Mouse (Mus musculus) stomach, embryonic 14.5 days (tissue): Measurements from ENCODE around the gene Nek6. TPM values are rescaled to one million over a fixed set of nuclear protein-coding genes. Genes with fewer than 3 reads are reported as not detected.

Experiments used
- ATAC-seq: fragments of 200-750 bp; cut with Nextera tagmentation; 2 replicates; pipeline ENCODE4 v1.8.0; 2017; ENCODE audit warnings: low read depth, moderate TSS enrichment; ENCODE audit not compliant: insufficient number of reproducible peaks, insufficient read depth, low FRiP score
- H3K27ac ChIP-seq: fragments of 300-500 bp; sonication (generic); 2 replicates; pipeline ENCODE4 v1.5.1; 2014; ENCODE audit warnings: mild to moderate bottlenecking, low read length, moderate library complexity, mixed read lengths
- H3K27me3 ChIP-seq: fragments of 300-500 bp; sonication (generic); 2 replicates; pipeline ENCODE4 v1.6.1; 2014; ENCODE audit warnings: low read length, control low read depth, mixed read lengths; ENCODE audit not compliant: control insufficient read depth, insufficient read depth
- H3K36me3 ChIP-seq: fragments of 300-500 bp; sonication (generic); 2 replicates; pipeline ENCODE4 v1.6.1; 2014; ENCODE audit warnings: mild to moderate bottlenecking, control low read depth, low read length, moderate library complexity, mixed read lengths; ENCODE audit not compliant: control insufficient read depth, insufficient read depth
- H3K4me1 ChIP-seq: fragments of 300-500 bp; sonication (generic); 2 replicates; pipeline ENCODE4 v1.6.1; 2014; ENCODE audit warnings: low read length, control low read depth, mixed read lengths; ENCODE audit not compliant: control insufficient read depth, insufficient read depth
- H3K4me2 ChIP-seq: fragments of 300-500 bp; sonication (generic); replicated peaks from 2 replicates; pipeline ENCODE4 v1.6.1; 2014; ENCODE audit warnings: low read depth, low read length, control low read depth
- H3K4me3 ChIP-seq: fragments of 300-500 bp; sonication (generic); 2 replicates; pipeline ENCODE4 v1.5.1; 2014; ENCODE audit warnings: low read depth, low read length, control low read depth
- H3K9ac ChIP-seq: fragments of 300-500 bp; sonication (generic); replicated peaks from 2 replicates; pipeline ENCODE4 v1.6.1; 2014; ENCODE audit warnings: low read depth, mild to moderate bottlenecking, control low read depth, low read length, moderate library complexity, mixed read lengths
- H3K9me3 ChIP-seq: fragments of 300-500 bp; sonication (generic); 2 replicates; pipeline ENCODE4 v1.6.1; 2016; ENCODE audit warnings: low read depth, low read length, control low read depth; ENCODE audit not compliant: control insufficient read depth
- WGBS: fragments of 180-500 bp; shearing (Covaris S2); extraction: QIAGEN DNeasy Blood & Tissue Kit; methylation state at CpG from one replicate; pipeline ENCODE4 v1.1.7; 2014; 5-methylcytosine and 5-hydroxymethylcytosine counted together
- polyA plus RNA-seq: library from polyadenylated mRNA; unstranded; fragments of >200 nt; fragmentation: Nextera tagmentation; extraction: Ambion mirVana; gene quantifications from 2 replicates; pipeline ENCODE4 v1.2.1, GENCODE M21; 2014

Nek6 gene
- polyA plus RNA-seq, 1 experiment from 2014 or later: 132 TPM

GRCm38 (mm10) chr2:38535521-38536220 is 24.2 kb downstream of the Nek6 start:
- ATAC-seq: no peak
- Histone ChIP-seq H3K4me1 (peaks cover 55% of the 10 kb centered on the region), H3K9me3 (no peaks in the 10 kb centered on the region), H3K4me2 (no peak overlapping the region), H3K27me3 (no peaks in the 10 kb centered on the region), H3K4me3 (no peak overlapping the region), H3K27ac (no peak overlapping the region), H3K36me3 (no peaks in the 10 kb centered on the region; the same call in 1 of the 2 replicates), H3K9ac (no peak overlapping the region)
- 48% methylated on average over 14 of the region's 14 CpGs for WGBS

GRCm38 (mm10) chr2:38536331-38536731 is 24.9 kb downstream of the Nek6 start:
- WGBS: 43% methylated on average over 8 of the region's 8 CpGs
- Histone ChIP-seq H3K9ac (no peak overlapping the region), H3K36me3 (no peaks in the 10 kb centered on the region; the same call in 1 of the 2 replicates), H3K9me3 (no peaks in the 10 kb centered on the region), H3K4me1 (peaks cover 48% of the 10 kb centered on the region), H3K4me3 (no peak overlapping the region), H3K27me3 (no peaks in the 10 kb centered on the region), H3K4me2 (no peak overlapping the region), H3K27ac (no peak overlapping the region)
- no peak for ATAC-seq

GRCm38 (mm10) chr2:38539677-38540076 is 28.2 kb downstream of the Nek6 start:
- no peaks in the 10 kb centered on the region for H3K27me3 ChIP-seq
- no peaks in the 10 kb centered on the region for H3K9me3 ChIP-seq
- no peak overlapping the region for H3K4me3 ChIP-seq
- peaks cover 47% of the 10 kb centered on the region for H3K4me1 ChIP-seq
- no peaks in the 10 kb centered on the region for H3K36me3 ChIP-seq
- no peak overlapping the region for H3K4me2 ChIP-seq
- WGBS: 93% methylated on average over 9 of the region's 9 CpGs
- no peak for ATAC-seq
- no peak overlapping the region for H3K27ac ChIP-seq
- no peak overlapping the region for H3K9ac ChIP-seq

- H3K4me2 ChIP-seq: no peak overlapping the region
- H3K4me3 ChIP-seq: no peak overlapping the region
- no peaks in the 10 kb centered on the region for H3K9me3 ChIP-seq
- no peak overlapping the region for H3K9ac ChIP-seq
- no peaks in the 10 kb centered on the region for H3K36me3 ChIP-seq
- WGBS: 86% methylated on average over 6 of the region's 6 CpGs
- peaks cover 42% of the 10 kb centered on the region for H3K4me1 ChIP-seq
- no peak overlapping the region for H3K27ac ChIP-seq
- ATAC-seq: no peak
- H3K27me3 ChIP-seq: no peaks in the 10 kb centered on the region
Measured at GRCm38 (mm10) chr2:38540666-38541065, 29.2 kb downstream of the Nek6 start.

GRCm38 (mm10) chr2:38541101-38541500 is 29.7 kb downstream of the Nek6 start:
- WGBS: 75% methylated on average over 3 of the region's 3 CpGs
- H3K4me2 ChIP-seq: no peak overlapping the region
- H3K4me3 ChIP-seq: no peak overlapping the region
- H3K27ac ChIP-seq: no peak overlapping the region
- no peak overlapping the region for H3K9ac ChIP-seq
- H3K9me3 ChIP-seq: no peaks in the 10 kb centered on the region
- H3K27me3 ChIP-seq: no peaks in the 10 kb centered on the region
- ATAC-seq: no peak
- no peaks in the 10 kb centered on the region for H3K36me3 ChIP-seq
- peaks cover 41% of the 10 kb centered on the region for H3K4me1 ChIP-seq

GRCm38 (mm10) chr2:38541570-38541969 is 30.1 kb downstream of the Nek6 start:
- Histone ChIP-seq H3K4me1 (peaks cover 39% of the 10 kb centered on the region), H3K4me3 (no peak overlapping the region), H3K4me2 (no peak overlapping the region), H3K36me3 (no peaks in the 10 kb centered on the region), H3K9me3 (no peaks in the 10 kb centered on the region), H3K27me3 (no peaks in the 10 kb centered on the region), H3K9ac (no peak overlapping the region), H3K27ac (no peak overlapping the region)
- ATAC-seq: no peak
- 86% methylated on average over 1 of the region's 1 CpGs for WGBS

GRCm38 (mm10) chr2:38542366-38542765 is 30.9 kb downstream of the Nek6 start:
- WGBS: 32% methylated on average over 1 of the region's 1 CpGs
- H3K36me3 ChIP-seq: no peaks in the 10 kb centered on the region
- no peaks in the 10 kb centered on the region for H3K27me3 ChIP-seq
- H3K4me3 ChIP-seq: no peak overlapping the region
- H3K4me1 ChIP-seq: peaks cover 32% of the 10 kb centered on the region
- no peak overlapping the region for H3K4me2 ChIP-seq
- no peaks in the 10 kb centered on the region for H3K9me3 ChIP-seq
- no peak for ATAC-seq
- H3K27ac ChIP-seq: no peak overlapping the region
- H3K9ac ChIP-seq: no peak overlapping the region

- WGBS: 82% methylated on average over 2 of the region's 2 CpGs
- no peak overlapping the region for H3K4me3 ChIP-seq
- no peaks in the 10 kb centered on the region for H3K9me3 ChIP-seq
- peaks cover 26% of the 10 kb centered on the region for H3K4me1 ChIP-seq
- no peak for ATAC-seq
- no peaks in the 10 kb centered on the region for H3K27me3 ChIP-seq
- H3K4me2 ChIP-seq: no peak overlapping the region
- H3K9ac ChIP-seq: no peak overlapping the region
- H3K36me3 ChIP-seq: no peaks in the 10 kb centered on the region
- H3K27ac ChIP-seq: no peak overlapping the region
Measured at GRCm38 (mm10) chr2:38543158-38543557, 31.7 kb downstream of the Nek6 start.

GRCm38 (mm10) chr2:38544341-38544740 is 32.9 kb downstream of the Nek6 start:
- H3K4me2 ChIP-seq: no peak overlapping the region
- no peaks in the 10 kb centered on the region for H3K27me3 ChIP-seq
- H3K36me3 ChIP-seq: no peaks in the 10 kb centered on the region
- no peaks in the 10 kb centered on the region for H3K9me3 ChIP-seq
- no peak overlapping the region for H3K4me3 ChIP-seq
- H3K9ac ChIP-seq: no peak overlapping the region
- no peak overlapping the region for H3K27ac ChIP-seq
- no peak for ATAC-seq
- peaks cover 26% of the 10 kb centered on the region for H3K4me1 ChIP-seq
